Mouse (Mus musculus) embryo, embryonic 9.5 days (tissue): ENCODE data around the gene Shc2.
A peak's percentile ranks its signal among the peaks of the same experiment; 100 is the strongest.

Experiments
- DNase-seq: peaks from one replicate; pipeline ENCODE4 v3.0.0-alpha.2; 2017; ENCODE audit errors: extremely low spot score

Gene Shc2

DNA sequence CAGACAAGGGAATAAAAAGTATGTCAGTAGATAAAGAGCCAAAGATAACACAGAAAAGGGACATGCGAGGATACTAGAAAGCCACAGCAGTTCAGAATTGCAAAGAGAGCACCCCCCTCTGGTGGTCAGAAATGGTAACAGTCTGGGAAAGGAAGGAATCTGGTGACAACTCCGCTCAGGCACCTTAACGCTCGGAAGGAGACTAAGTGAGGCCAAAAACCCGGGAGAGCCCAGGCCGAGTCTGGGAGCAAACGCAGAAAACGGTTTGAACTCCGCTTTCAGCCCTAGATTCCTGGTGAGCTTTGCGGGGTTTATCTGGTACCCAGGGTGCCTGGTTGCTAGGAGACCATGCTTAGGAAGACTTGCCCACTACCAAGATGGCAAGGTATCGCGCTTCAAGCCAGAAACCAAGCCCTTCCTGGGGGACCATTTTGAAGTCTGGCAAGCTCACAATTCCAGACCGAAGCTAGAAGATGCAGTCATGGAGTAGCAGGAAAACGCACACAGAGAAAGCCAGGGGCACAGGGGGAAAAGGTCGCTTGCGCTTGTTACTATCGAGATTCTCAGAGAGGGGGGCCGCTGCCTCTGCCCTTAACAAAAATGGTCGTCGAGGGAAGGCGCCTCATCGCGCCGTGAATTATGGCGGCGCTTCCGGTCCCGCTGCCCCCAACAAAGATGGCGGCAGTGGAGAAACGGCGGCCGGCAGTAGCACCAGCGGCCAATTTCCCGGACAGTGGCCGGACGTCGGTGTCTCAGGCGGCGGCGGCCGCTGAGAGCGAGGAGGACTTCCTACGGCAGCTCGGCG, 31.3 kb upstream of the Shc2 start, which contains the start of gene Tpgs1:
Tpgs1 (plus strand) TSS at position 599 of the 805 bp plus-strand sequence.
- peak; percentile 97 for DNase-seq

DNA sequence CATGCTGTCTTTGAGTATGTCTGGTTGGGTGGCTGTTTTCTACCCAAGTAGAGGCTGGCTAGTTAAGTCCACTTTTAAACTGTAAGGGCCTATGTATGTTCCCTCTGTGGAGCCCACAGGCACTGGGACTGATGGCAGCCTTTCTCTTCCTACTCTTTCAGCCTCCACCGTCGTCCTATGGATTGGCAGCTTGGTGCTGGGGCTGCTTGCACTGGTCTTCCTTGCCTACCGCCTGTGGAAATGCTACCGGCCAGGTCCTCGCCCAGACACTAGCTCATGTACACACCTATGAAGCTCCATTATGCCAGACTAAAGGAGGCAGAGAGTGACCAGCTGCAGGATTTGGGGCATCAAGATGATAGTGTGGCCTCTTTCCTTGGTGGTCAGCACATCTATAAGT, 30.4 kb upstream of the Shc2 start:
- no peak for DNase-seq

DNA sequence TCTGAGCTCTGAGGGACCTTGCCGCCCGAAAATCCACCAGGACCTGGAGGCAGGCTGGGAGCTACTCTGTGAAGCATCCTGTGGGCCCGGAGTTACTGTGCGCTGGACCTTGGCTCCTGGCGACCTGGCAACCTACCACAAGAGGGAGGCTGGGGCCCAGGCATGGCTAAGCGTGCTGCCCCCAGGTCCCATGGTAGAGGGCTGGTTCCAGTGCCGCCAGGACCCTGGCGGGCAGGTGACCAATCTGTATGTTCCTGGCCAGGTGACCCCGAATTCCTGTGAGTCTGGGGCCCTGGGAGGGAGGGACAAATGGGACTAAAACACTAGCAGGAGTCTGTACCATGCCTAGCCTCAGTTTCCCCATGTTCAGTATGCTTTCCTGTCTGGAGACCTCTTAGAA, 28.8 kb upstream of the Shc2 start:
- DNase-seq = no peak

DNA sequence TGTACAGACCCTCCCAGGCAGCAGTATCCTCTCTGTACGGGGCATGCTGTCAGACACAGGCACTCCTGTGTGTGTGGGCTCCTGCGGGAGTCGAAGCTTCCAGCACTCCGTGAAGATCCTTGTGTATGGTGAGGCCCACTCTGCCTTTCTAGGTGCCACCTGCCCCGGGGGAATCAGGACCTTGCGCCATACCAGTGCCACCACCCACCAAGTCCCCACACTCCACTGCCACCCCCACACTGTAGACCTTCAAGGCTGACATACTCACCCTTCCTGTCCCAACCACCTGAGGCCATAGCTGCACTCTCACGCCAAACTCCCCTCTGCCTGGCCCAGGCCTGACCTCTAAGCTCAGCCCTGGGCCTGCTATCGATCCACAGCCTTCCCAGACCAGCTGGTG, 27.3 kb upstream of the Shc2 start:
- DNase-seq = no peak

DNA sequence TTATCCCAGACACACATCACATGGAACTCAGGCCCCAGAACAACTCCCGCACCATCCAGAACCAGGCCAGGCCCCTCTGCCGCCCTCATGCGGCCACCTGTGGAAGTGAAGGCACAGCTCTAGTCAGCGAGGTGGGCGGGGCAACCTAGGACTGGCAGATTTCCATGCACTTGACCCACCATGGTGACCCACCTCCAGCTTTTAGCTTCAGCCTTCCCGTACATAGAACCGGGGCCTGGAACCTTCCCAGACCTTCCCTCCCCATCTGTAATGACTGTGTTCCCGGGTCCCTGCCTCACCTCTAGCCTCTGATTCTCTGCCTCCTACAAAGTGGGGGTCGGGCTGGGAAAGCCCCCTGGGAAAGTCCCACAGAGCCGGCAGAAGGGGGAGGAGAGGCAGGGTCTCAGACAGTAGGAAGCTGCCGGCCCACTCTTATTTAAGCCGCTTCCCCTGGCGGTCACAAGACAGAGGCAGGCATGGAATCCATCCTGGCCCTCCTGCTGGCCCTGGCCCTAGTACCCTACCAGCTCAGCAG, 26.5 kb upstream of the Shc2 start, which contains the start of gene Madcam1:
Madcam1 (plus strand) TSS at position 429 of the 535 bp plus-strand sequence.
- DNase-seq = peak; percentile 88

DNA sequence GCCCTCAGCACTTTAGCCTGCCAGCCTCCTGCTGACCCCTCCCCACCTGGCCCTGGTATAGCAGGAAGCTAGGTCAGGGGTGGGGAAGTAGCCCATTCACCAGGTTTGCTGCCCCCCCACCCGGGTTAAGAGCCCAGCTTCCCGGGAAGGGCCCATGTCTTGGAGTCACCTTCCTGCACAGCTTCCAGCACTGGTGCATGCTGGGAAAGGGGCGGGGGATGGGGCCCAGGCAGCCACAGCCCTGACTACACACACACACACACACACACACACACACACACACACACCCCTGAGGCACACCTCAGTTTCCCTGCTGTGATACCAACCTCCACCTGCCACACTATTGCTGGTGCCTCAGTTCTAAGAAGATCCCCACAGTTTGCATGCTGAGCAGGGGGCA, 24.1 kb upstream of the Shc2 start:
- DNase-seq = no peak

DNA sequence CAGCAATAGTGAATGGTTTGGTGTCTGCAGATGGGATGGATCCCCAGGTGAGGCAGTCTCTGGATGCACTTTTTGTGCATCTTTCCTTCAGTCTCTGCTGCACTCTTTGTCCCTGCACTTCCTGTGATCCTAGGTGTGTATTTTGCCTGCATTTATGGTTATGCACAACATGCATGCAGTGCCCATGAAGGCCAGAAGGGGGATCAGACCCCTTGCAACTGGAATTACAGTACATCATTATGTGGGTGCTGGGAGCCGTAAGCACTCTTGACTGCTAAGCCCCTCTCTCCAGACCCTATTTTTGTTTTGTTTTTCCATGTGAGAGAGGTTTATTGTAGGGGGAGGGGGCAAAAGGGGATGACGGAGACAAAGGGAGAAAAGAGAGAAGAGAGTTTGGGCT, 22.6 kb upstream of the Shc2 start:
- no peak for DNase-seq

DNA sequence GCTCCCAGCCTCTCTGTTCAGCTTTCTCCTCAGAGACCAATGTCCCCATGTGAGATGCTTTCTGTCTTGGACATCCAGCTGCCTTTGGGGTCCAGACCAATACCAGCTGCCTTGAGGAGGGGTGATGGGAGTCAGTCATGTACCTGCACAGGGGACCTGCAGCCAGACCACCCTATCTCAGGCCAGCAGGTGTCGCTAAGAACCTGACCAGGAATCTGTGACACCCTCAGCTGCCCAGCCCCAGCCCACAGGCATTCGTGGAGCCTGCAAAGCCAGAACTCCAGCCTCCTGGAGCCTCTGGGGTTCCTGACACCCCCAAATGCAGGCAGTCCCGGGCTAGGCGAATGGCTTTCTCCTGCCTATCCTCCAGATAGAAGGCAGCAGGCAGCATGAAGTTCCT, 21.1 kb upstream of the Shc2 start:
- no peak for DNase-seq

DNA sequence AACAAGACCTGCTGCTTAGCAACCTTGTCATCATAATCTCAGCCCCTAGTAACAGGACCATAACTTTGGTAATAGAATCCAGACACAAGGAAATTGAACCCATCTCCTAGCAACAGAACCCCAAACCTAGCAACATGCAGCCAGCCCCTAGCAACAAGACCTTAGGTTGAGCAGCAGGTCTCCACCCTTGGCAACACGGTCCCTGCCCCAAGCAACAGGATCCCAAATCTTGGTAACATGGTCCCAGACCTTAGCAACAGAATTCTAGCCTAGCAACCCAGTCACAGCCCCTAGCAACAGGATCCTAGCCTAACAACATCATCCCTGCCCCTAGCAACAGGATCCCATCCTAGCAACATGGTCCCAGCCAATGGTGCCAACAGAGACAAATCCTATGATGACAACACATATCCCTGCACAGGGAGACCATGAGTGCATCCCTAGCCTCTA, 17.3 kb upstream of the Shc2 start:
- DNase-seq = no peak

DNA sequence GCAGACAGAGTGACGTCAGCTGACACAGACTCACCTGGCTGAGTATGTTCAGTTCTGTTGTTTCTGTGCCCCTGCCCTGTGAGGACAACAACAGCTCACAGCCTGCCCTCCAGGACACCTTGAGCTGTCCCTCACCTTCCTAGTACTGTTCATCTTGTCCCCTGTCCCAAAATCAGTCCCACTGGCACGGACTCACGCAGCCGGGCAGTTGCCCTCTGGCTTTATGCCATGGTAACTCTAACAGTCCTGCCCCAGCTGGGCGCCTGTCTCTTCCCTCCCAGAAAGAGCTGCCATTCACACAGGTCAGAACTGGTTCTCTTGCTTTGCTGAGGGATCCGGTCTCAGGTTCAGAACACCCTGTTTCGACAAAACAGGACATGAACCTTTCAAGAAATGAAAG, 15.1 kb upstream of the Shc2 start:
- no peak for DNase-seq

DNA sequence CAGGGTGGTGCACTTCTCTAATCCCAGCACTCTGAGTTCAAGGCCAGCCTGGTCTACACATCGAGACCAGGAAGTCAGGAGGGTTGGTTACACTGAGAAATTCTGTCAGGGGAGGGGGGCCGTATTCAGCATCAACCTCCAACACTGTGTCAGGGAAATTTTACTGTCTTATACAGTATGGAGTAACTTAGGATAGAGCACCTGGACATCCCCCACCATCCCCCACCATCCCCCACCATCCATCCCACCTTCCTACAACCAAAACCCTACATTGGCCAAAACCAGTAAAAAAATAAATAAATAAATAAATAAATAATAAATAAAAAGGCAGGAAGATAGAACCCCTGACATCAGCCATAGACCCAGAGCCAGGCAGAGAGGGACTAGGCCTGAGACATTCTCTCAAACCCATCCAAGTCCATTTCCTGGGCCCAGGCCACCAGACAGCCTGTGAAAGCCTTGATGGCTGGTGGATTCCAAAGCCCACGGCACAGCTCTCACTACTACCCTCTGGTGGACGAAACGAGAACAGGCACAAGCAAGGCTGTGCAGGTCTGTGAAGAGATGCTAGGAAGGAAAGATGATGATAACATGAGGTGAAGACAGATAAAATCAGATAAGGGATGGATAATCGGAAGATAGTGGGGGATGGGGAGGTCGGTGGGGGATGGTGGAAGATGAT, 11.5 kb upstream of the Shc2 start:
- DNase-seq = peak; percentile 71

DNA sequence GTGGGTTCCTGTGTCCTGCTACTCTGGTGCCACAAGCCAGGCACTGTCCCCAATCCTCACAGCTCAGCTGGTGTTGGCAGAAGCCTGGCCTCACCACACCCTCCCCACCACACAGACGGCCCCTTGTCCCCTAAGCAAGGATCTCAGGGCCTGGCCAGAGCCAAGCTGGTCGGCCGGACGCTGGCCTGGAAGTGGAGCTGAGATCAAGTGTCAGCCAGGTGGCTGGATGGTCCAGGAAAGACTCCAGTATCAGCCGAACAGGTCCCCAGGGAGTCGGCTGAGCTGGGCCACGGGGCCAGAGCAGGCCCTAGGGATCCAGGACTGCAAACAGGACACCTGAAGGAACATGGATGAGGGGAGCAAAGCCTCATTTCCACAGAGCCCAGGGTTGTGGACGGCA, 8.0 kb upstream of the Shc2 start, which contains the start of gene Odf3l2:
Odf3l2 (minus strand) TSS at position 28 of the 400 bp plus-strand sequence.
- DNase-seq = no peak

DNA sequence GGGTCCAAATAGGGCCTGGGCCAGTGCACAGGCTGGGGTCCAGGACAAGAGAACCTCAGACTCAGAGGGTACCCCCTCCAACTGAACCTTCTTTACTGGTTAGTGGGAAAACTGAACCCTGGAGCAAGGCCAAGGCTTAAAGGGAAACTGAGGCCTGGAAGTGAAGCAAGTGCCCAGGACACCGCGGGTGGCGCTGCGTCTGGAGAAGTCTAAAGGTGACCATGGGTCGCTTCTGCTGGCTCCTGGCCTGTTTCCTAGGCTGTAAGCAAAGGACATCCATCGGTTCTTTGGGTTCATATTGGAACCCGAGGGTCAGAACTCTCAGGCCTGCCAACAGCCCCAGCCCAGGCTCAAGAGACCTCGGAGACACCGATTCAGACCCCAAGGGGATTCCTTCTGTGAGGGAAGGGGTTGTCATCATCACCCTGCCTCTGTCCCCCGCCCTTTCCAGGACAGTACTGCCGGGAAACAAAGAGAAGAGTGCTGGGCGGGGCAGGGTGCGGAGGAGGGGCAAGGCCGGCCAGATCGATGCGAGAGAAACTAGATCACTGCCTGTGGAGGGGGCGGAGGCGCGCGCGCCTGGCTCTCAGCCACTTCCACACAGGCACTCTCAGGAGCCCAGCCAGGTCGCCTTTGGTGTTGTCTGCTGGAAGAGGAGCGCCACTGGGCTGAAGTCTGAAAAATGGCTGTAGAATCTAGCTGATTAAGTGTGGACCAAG, 927 bp upstream of the Shc2 start:
- peak; percentile 73 for DNase-seq

DNA sequence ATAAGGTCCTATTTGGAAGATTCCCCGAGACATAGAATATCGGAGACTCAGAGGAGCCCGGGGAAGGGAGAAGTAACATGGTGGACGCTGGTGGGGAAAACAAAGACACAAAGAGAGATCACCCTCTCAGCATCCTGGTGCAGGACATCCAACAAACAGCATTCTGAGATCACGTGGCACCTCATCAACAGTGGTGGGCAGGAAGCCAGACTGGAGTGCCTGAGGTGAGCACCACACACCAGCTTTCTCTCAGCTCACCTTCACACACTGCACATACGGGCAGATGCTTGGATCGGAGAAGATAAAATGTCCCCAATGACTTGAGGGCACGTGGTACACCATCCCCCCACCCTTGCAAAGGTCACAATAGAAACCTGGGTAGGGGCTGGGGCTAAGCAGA, 1.4 kb downstream of the Shc2 start:
- DNase-seq = no peak

DNA sequence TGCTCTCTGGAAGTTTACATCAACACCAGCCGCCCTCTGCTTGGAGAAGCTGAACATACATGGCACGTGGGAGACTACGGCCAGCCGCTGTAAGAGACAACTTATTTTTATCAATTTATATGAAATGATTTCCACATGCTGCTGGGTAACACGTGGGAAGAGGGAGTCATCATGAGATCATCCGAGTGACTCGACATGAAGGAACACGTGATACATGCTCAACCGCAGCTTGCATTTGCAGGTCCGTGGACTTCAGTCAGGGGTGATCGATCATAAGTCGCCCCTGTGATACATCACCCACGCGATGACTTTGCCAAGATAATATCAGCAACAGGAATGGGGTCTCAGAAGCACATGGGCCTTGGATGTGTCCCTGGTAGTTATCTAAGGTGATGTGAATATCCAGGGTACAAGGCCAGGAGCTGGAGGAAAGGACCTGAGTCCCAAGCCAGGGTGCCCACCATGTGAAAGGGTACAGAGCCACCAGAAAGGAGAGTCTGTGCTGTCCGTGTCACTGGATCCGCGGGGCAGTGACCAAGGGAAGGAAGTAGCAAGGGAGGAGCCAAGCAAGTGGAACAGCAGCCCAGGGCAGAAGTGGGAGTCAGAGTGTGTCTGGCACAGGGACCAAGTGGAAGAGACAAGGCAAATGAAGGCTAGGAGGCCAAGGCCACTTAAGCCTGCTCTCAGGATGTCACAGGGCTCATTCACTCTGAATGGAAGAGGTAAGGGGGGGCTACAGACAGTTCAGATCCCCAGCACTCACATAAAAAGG, 4.5 kb downstream of the Shc2 start:
- DNase-seq = no peak

DNA sequence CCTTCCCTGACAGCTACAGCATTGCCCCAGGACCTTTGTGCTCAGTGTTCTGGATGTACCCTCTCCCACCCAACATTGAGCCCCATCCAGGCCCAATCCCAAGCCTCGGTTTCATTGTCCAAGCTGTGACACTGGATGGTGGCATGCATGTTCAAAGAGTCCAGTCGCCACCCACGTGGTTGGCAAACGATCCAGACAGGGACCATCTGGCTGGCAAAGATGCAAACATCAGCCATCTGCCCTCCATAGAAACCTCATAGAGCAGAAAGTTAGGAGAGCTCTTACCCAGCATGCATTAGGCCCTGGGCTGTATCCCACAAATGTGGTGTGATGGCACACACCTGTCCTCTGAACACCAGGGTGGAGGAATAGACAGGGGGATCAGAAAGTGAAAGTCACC, 6.3 kb downstream of the Shc2 start:
- DNase-seq = no peak

DNA sequence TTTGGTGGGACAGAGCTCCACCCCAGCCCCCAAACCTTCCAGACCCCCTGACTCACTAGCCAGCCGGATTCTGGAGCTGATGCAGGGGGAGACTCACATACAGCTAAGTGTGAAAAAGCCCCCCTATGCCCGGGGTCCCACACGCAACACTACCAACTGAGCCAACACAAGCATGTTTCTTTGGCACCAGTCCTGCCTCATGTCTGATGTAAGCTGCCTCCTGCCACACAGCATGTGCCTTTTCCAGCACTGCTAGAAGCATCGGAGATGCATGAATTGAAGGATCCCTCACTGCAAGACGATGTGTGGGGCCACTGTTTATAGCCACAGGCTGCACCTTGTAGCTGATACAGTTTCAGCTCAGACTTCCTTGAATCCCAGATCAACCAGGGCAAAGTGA, 9.3 kb downstream of the Shc2 start:
- no peak for DNase-seq

DNA sequence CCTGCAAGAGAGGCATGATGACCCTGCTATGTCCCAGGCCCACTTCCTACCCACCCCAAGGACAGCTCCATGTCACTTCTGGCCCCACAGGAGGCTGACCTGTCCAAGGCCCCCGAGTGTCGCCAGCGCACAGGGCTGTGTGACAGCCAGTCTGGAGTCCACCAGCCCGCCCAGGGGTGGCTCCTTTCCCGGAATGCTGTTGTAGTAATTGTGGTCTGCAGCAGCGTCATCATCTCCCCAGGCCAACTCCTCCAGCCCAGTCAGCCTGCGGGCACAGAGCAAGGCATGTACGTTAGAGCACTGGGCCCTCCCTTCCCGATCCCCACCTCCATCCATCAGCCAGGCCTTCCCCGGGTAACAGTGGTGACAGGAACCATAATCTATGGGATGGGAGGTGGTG, 11.6 kb downstream of the Shc2 start:
- DNase-seq = no peak

DNA sequence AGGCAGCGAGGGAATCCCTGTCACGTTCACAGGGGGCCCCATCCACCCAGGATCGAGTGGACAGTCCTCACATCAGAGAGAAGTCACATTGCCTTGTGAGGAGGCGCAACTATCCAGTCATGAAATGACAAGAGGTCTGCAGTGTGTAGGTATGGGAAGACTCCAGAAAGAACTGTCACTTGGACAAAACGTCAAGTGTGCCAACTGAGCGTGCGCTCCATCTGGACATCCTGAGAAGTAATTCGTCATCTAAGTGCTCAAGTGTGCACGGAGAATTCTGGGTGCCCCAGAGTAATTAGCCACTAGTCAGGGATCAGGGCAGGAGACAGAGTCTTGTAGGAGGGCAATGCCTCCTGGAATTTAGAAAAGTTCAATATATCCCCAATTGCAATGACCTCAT, 12.3 kb downstream of the Shc2 start:
- DNase-seq = no peak

DNA sequence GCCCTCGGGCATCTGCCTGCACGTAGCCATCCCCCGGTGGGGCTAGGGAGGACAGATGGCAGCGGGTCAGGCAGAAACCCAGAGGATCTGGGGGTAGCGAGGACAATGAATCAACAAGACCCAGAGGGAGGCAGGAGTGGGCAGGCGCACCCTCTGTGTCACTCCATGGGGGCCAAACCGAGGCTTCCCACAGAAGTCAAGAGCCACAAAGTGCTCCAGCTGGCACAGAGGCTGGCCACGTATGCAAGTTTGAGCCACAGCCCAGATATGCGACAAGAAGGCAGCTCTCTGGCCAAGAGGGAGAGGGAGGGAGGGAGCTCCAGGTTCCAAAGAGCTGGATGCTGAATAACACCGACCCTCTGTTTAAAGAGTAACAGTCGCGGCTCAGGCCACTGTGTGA, 13.8 kb downstream of the Shc2 start:
- no peak for DNase-seq

DNA sequence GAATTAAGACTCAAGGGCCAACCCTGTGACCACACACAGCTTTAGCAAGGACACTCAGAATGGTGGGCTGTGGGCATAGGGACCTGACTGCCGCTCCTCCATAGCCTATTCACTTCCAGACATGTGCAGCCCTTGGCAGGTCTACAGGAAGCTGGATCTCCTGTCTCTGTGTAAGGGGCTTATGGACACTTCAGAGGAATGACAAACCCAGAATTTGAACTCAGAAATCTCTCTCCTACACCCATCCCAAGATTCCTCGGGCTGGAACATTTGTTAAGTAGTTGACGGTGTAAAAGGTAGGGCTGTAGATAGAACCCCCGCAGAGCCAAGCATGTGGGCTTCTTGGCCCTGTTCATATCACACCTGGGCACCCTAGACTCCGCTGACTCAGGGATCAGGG, 21.3 kb downstream of the Shc2 start:
- no peak for DNase-seq
